Mouse (Mus musculus) adrenal gland (tissue): Measurements from ENCODE around the gene Tspan9.

Experiments
- intact Hi-C: fragments of 180-260 bp; cut with DNase I; formaldehyde crosslinking; loops from one replicate; pipeline ENCODE4 v1.15.1; 2025

Gene Tspan9

GRCm38 (mm10) chr6:128134196-128134924 is 9.0 kb downstream of the Tspan9 start:
- intact Hi-C loops, result no loop called here

GRCm38 (mm10) chr6:128133679-128134191 is 9.7 kb downstream of the Tspan9 start:
- intact Hi-C loops, result no loop called here

GRCm38 (mm10) chr6:128132581-128132980 is 10.8 kb downstream of the Tspan9 start:
- intact Hi-C loops, result no loop called here

- intact Hi-C loops, result no loop called here
Observed at GRCm38 (mm10) chr6:128131390-128131789, 12.0 kb downstream of the Tspan9 start.

- intact Hi-C loops, result no loop called here
Observed at GRCm38 (mm10) chr6:128130686-128131085, 12.7 kb downstream of the Tspan9 start.

GRCm38 (mm10) chr6:128129382-128129781 is 14.0 kb downstream of the Tspan9 start:
- intact Hi-C loops, result no loop called here

- intact Hi-C loops, result no loop called here
Observed at GRCm38 (mm10) chr6:128127312-128127711, 16.1 kb downstream of the Tspan9 start.

- intact Hi-C loops, result no loop called here
Observed at GRCm38 (mm10) chr6:128126876-128127275, 16.5 kb downstream of the Tspan9 start.

GRCm38 (mm10) chr6:128125464-128125863 is 17.9 kb downstream of the Tspan9 start:
- intact Hi-C loops, result no loop called here

GRCm38 (mm10) chr6:128124222-128124971 is 19.0 kb downstream of the Tspan9 start:
- intact Hi-C loops, result no loop called here

- intact Hi-C loops, result no loop called here
Observed at GRCm38 (mm10) chr6:128122127-128122526, 21.3 kb downstream of the Tspan9 start.

- intact Hi-C loops, result no loop called here
Observed at GRCm38 (mm10) chr6:128121691-128122090, 21.7 kb downstream of the Tspan9 start.

GRCm38 (mm10) chr6:128120806-128121205 is 22.6 kb downstream of the Tspan9 start:
- intact Hi-C loops, result no loop called here

- intact Hi-C loops, result no loop called here
Observed at GRCm38 (mm10) chr6:128118670-128119230, 24.6 kb downstream of the Tspan9 start.

GRCm38 (mm10) chr6:128116836-128117542 is 26.4 kb downstream of the Tspan9 start:
- intact Hi-C loops, result no loop called here

- intact Hi-C loops, result no loop called here
Observed at GRCm38 (mm10) chr6:128116344-128116743, 27.1 kb downstream of the Tspan9 start.

- intact Hi-C loops, result no loop called here
Observed at GRCm38 (mm10) chr6:128115121-128115520, 28.3 kb downstream of the Tspan9 start.

GRCm38 (mm10) chr6:128112605-128113004 is 30.8 kb downstream of the Tspan9 start:
- intact Hi-C loops, result no loop called here

- intact Hi-C loops, result no loop called here
Observed at GRCm38 (mm10) chr6:128111784-128112183, 31.6 kb downstream of the Tspan9 start.

GRCm38 (mm10) chr6:128108324-128109035 is 34.9 kb downstream of the Tspan9 start:
- intact Hi-C loops, result no loop called here

- intact Hi-C loops, result no loop called here
Observed at GRCm38 (mm10) chr6:128107698-128108097, 35.7 kb downstream of the Tspan9 start.
